Mouse (Mus musculus): ENCODE data around the gene Jagn1.

DNA sequence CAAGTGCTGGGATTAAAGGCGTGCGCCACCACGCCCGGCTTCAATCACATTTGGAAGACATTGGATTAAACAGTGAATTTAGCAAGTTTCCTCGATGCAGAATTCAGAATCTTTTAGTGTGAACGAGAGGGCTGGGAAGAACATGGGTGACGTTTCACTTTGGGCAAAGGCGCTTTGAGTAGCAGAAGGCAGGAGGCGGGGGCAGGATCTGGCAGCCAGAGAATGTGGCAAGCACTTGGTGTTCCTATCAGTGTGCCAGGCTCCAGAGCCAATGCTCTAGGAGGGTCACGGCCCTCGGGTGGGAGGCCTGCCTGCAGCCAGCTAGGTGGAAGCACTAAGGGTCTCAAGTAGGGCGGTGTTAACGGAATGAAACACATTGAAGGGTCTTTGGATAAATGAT lies 40.3 kb upstream of the Jagn1 start:
- TF ChIP-seq CTCF (IDR thresholded peaks at IDR 0.05; ENCODE audit: borderline replicate concordance, control insufficient read depth, extremely low read depth, insufficient read depth, low read length, poor library complexity) = no peak
- no peak for TF ChIP-seq POLR2A (IDR thresholded peaks at IDR 0.05; ENCODE audit: control insufficient read depth, extremely low read depth, insufficient read depth, low read length, poor library complexity)
